Mouse (Mus musculus) heart, postnatal 25 days (tissue): ENCODE data around the gene Morn1. TPM values are rescaled to one million over a fixed set of nuclear protein-coding genes. Genes with fewer than 3 reads are reported as not detected.
"Not testable (repeated sequence)": the region's sequence is repeated elsewhere in the genome, so short reads cannot be mapped to it uniquely, and the experiment has no call there.

Source experiments
- DNase-seq: peaks from one replicate; pipeline ENCODE4 v3.0.0; 2022; ENCODE audit warnings: low spot score
- intact Hi-C: fragments of 180-260 bp; cut with DNase I; formaldehyde crosslinking; loops from one replicate; pipeline ENCODE4 v1.15.1; 2025
- total RNA-seq, 2 experiments: library from RNA; stranded (reverse); gene quantifications; 2 replicates each; pipeline ENCODE4 v1.2.3; 2021

The Morn1 gene
- total RNA-seq, 2 experiments from 2014 or later, result 1.1 to 1.3 TPM

- DNase-seq, result no peak
- intact Hi-C loops, result no loop called here
Observed at GRCm38 (mm10) chr4:155075813-155076212, 10.6 kb upstream of the Morn1 start.

GRCm38 (mm10) chr4:155076677-155077076 is 9.7 kb upstream of the Morn1 start:
- intact Hi-C loops, result no loop called here
- no peak for DNase-seq

GRCm38 (mm10) chr4:155078808-155079207 is 7.6 kb upstream of the Morn1 start:
- intact Hi-C loops, DNase-seq: not testable (repeated sequence)

- DNase-seq, result no peak
- intact Hi-C loops, result no loop called here
Observed at GRCm38 (mm10) chr4:155079666-155080065, 6.7 kb upstream of the Morn1 start.

GRCm38 (mm10) chr4:155083553-155083952 is 2.8 kb upstream of the Morn1 start:
- intact Hi-C loops, result no loop called here
- DNase-seq, result no peak

- intact Hi-C loops, result no loop called here
- no peak for DNase-seq
Observed at GRCm38 (mm10) chr4:155084351-155084750, 2.0 kb upstream of the Morn1 start.

- intact Hi-C loops, result loop anchor here (5.0 kb wide), 1 partner anchor 542 kb away; no protein-coding TSS in a partner anchor
- DNase-seq, result no peak
Observed at GRCm38 (mm10) chr4:155085206-155086107, 920 bp upstream of the Morn1 start.

GRCm38 (mm10) chr4:155089241-155089640 is 2.9 kb downstream of the Morn1 start:
- intact Hi-C loops, result loop anchor here (5.0 kb wide), 1 partner anchor 538 kb away; no protein-coding TSS in a partner anchor
- no peak for DNase-seq

GRCm38 (mm10) chr4:155090147-155090546 is 3.8 kb downstream of the Morn1 start:
- no peak for DNase-seq
- intact Hi-C loops, result no loop called here

GRCm38 (mm10) chr4:155090688-155091449 is 4.5 kb downstream of the Morn1 start:
- intact Hi-C loops, result no loop called here

GRCm38 (mm10) chr4:155092718-155093430 is 6.5 kb downstream of the Morn1 start:
- no peak for DNase-seq
- intact Hi-C loops, result no loop called here

More at GRCm38 (mm10) chr4:155090688-155091449, 4.5 kb downstream of the Morn1 start:
- DNase-seq, result no peak

GRCm38 (mm10) chr4:155093431-155094149 is 7.2 kb downstream of the Morn1 start:
- intact Hi-C loops, result loop anchor here (2.0 kb wide), 1 partner anchor 215 kb away; no protein-coding TSS in a partner anchor

GRCm38 (mm10) chr4:155094565-155094964 is 8.2 kb downstream of the Morn1 start:
- intact Hi-C loops, result loop anchor here (2.0 kb wide), 1 partner anchor 214 kb away; no protein-coding TSS in a partner anchor
- no peak for DNase-seq

More at GRCm38 (mm10) chr4:155093431-155094149, 7.2 kb downstream of the Morn1 start:
- no peak for DNase-seq

GRCm38 (mm10) chr4:155095238-155095900 is 9.0 kb downstream of the Morn1 start:
- DNase-seq, result peak; percentile 70
- intact Hi-C loops, result loop anchor here (1.0 to 2.0 kb wide), 2 partner anchors 154 to 213 kb away; partner anchors contain the start of gene Faap20

- intact Hi-C loops, result loop anchor here (1.0 to 2.0 kb wide), 2 partner anchors 153 to 213 kb away; partner anchors contain the start of gene Faap20
- DNase-seq, result no peak
Observed at GRCm38 (mm10) chr4:155095967-155096366, 9.6 kb downstream of the Morn1 start.

GRCm38 (mm10) chr4:155097452-155097851 is 11.1 kb downstream of the Morn1 start:
- intact Hi-C loops, result no loop called here
- no peak for DNase-seq

GRCm38 (mm10) chr4:155098572-155098971 is 12.2 kb downstream of the Morn1 start:
- intact Hi-C loops, result no loop called here
- no peak for DNase-seq

- intact Hi-C loops, result no loop called here
- no peak for DNase-seq
Observed at GRCm38 (mm10) chr4:155107886-155108285, 21.5 kb downstream of the Morn1 start.

- no peak for DNase-seq
- intact Hi-C loops, result no loop called here
Observed at GRCm38 (mm10) chr4:155109471-155109870, 23.1 kb downstream of the Morn1 start.
